Mouse (Mus musculus): Measurements from ENCODE around the gene Immp2l. TPM values are rescaled to one million over a fixed set of nuclear protein-coding genes. Genes with fewer than 3 reads are reported as not detected.

The Immp2l gene
- polyA plus RNA-seq, 1 experiment = 9.6 TPM

- H3K79me2 ChIP-seq (ENCODE audit: control insufficient read depth, insufficient read depth) = no peaks in the 10 kb centered on the region
- H3K4me2 ChIP-seq (ENCODE audit: low read depth) = no peak overlapping the region
- no peak for TF ChIP-seq MYOD1 (IDR thresholded peaks at IDR 0.05; ENCODE audit: control insufficient read depth in 1 of 3, insufficient read length in 2 of 3, low read depth in 2 of 3)
- TF ChIP-seq TCF3 (IDR thresholded peaks at IDR 0.05; ENCODE audit: insufficient read length, low read depth) = no peak
- no peak for TF ChIP-seq MAX (IDR thresholded peaks at IDR 0.05; ENCODE audit: low read depth)
- TF ChIP-seq SRF (IDR thresholded peaks at IDR 0.05; ENCODE audit: control insufficient read depth, insufficient read length, low read depth) = no peak
- TF ChIP-seq MYOG (IDR thresholded peaks at IDR 0.05; ENCODE audit: control insufficient read depth in 1 of 3, insufficient read depth in 1 of 3, insufficient read length in 2 of 3, low read depth in 2 of 3) = no peak
- TF ChIP-seq TCF12 (IDR thresholded peaks at IDR 0.05; ENCODE audit: insufficient read depth, poor library complexity, severe bottlenecking) = no peak
- TF ChIP-seq E2F4 (IDR thresholded peaks at IDR 0.05; ENCODE audit: insufficient read depth) = no peak
- TF ChIP-seq CEBPB (IDR thresholded peaks at IDR 0.05; ENCODE audit: insufficient read depth, poor library complexity, severe bottlenecking) = no peak
- TF ChIP-seq REST (IDR thresholded peaks at IDR 0.05; ENCODE audit: insufficient read depth, insufficient read length) = no peak
- TF ChIP-seq POLR2A (IDR thresholded peaks at IDR 0.05; ENCODE audit: insufficient read length, low read depth) = no peak
- no peak for TF ChIP-seq USF1 (IDR thresholded peaks at IDR 0.05; ENCODE audit: low read depth)
- TF ChIP-seq POLR2AphosphoS2 (IDR thresholded peaks at IDR 0.05; ENCODE audit: insufficient read length, low read depth) = no peak
- H3ac ChIP-seq (ENCODE audit: control insufficient read depth, insufficient read length) = no peak overlapping the region
- no peaks in the 10 kb centered on the region for H3K27me3 ChIP-seq (ENCODE audit: control insufficient read depth, insufficient read depth, insufficient read length)
- H3K4me3 ChIP-seq = no peak overlapping the region
- no peaks in the 10 kb centered on the region for H3K36me3 ChIP-seq (ENCODE audit: control insufficient read depth, insufficient read depth)
Measured at GRCm38 (mm10) chr12:41170051-41170450, 146.2 kb downstream of the Immp2l start.

- H3ac ChIP-seq (ENCODE audit: control insufficient read depth, insufficient read length) = no peak overlapping the region
- H3K4me3 ChIP-seq = no peak overlapping the region
- H3K4me2 ChIP-seq (ENCODE audit: low read depth) = no peak overlapping the region
- H3K79me2 ChIP-seq (ENCODE audit: control insufficient read depth, insufficient read depth) = no peaks in the 10 kb centered on the region
- H3K36me3 ChIP-seq (ENCODE audit: control insufficient read depth, insufficient read depth) = no peaks in the 10 kb centered on the region
- no peaks in the 10 kb centered on the region for H3K27me3 ChIP-seq (ENCODE audit: control insufficient read depth, insufficient read depth, insufficient read length)
- TF ChIP-seq TCF12 (IDR thresholded peaks at IDR 0.05; ENCODE audit: insufficient read depth, poor library complexity, severe bottlenecking) = no peak
- TF ChIP-seq MYOG (IDR thresholded peaks at IDR 0.05; ENCODE audit: control insufficient read depth in 1 of 3, insufficient read depth in 1 of 3, insufficient read length in 2 of 3, low read depth in 2 of 3) = no peak
- no peak for TF ChIP-seq SRF (IDR thresholded peaks at IDR 0.05; ENCODE audit: control insufficient read depth, insufficient read length, low read depth)
- no peak for TF ChIP-seq E2F4 (IDR thresholded peaks at IDR 0.05; ENCODE audit: insufficient read depth)
- no peak for TF ChIP-seq TCF3 (IDR thresholded peaks at IDR 0.05; ENCODE audit: insufficient read length, low read depth)
- no peak for TF ChIP-seq MAX (IDR thresholded peaks at IDR 0.05; ENCODE audit: low read depth)
- TF ChIP-seq MYOD1 (IDR thresholded peaks at IDR 0.05; ENCODE audit: control insufficient read depth in 1 of 3, insufficient read length in 2 of 3, low read depth in 2 of 3) = no peak
- no peak for TF ChIP-seq CEBPB (IDR thresholded peaks at IDR 0.05; ENCODE audit: insufficient read depth, poor library complexity, severe bottlenecking)
- TF ChIP-seq POLR2A (IDR thresholded peaks at IDR 0.05; ENCODE audit: insufficient read length, low read depth) = no peak
Measured at GRCm38 (mm10) chr12:41182856-41183255, 159.0 kb downstream of the Immp2l start.

- Histone ChIP-seq H3K27me3 (ENCODE audit: control insufficient read depth, insufficient read depth, insufficient read length) (no peaks in the 10 kb centered on the region), H3K79me2 (ENCODE audit: control insufficient read depth, insufficient read depth) (no peaks in the 10 kb centered on the region), H3ac (ENCODE audit: control insufficient read depth, insufficient read length) (no peak overlapping the region), H3K4me2 (ENCODE audit: low read depth) (no peak overlapping the region), H3K36me3 (ENCODE audit: control insufficient read depth, insufficient read depth) (no peaks in the 10 kb centered on the region), H3K4me3 (no peak overlapping the region)
- TF ChIP-seq POLR2A (IDR thresholded peaks at IDR 0.05; ENCODE audit: insufficient read length, low read depth) (no peak), TCF3 (IDR thresholded peaks at IDR 0.05; ENCODE audit: insufficient read length, low read depth) (no peak), MYOD1 (IDR thresholded peaks at IDR 0.05; ENCODE audit: control insufficient read depth in 1 of 3, insufficient read length in 2 of 3, low read depth in 2 of 3) (no peak), POLR2AphosphoS2 (IDR thresholded peaks at IDR 0.05; ENCODE audit: insufficient read length, low read depth) (no peak), SRF (IDR thresholded peaks at IDR 0.05; ENCODE audit: control insufficient read depth, insufficient read length, low read depth) (no peak), REST (IDR thresholded peaks at IDR 0.05; ENCODE audit: insufficient read depth, insufficient read length) (no peak), MAX (IDR thresholded peaks at IDR 0.05; ENCODE audit: low read depth) (no peak), CEBPB (IDR thresholded peaks at IDR 0.05; ENCODE audit: insufficient read depth, poor library complexity, severe bottlenecking) (no peak), TCF12 (IDR thresholded peaks at IDR 0.05; ENCODE audit: insufficient read depth, poor library complexity, severe bottlenecking) (no peak), E2F4 (IDR thresholded peaks at IDR 0.05; ENCODE audit: insufficient read depth) (no peak), USF1 (IDR thresholded peaks at IDR 0.05; ENCODE audit: low read depth) (no peak), MYOG (IDR thresholded peaks at IDR 0.05; ENCODE audit: control insufficient read depth in 1 of 3, insufficient read depth in 1 of 3, insufficient read length in 2 of 3, low read depth in 2 of 3) (no peak)
Measured at GRCm38 (mm10) chr12:41185060-41185459, 161.2 kb downstream of the Immp2l start.

GRCm38 (mm10) chr12:41185509-41185908 lies 161.6 kb downstream of the Immp2l start:
- Histone ChIP-seq H3K4me2 (ENCODE audit: low read depth) (no peak overlapping the region), H3K79me2 (ENCODE audit: control insufficient read depth, insufficient read depth) (no peaks in the 10 kb centered on the region), H3K36me3 (ENCODE audit: control insufficient read depth, insufficient read depth) (no peaks in the 10 kb centered on the region), H3K4me3 (no peak overlapping the region), H3K27me3 (ENCODE audit: control insufficient read depth, insufficient read depth, insufficient read length) (no peaks in the 10 kb centered on the region), H3ac (ENCODE audit: control insufficient read depth, insufficient read length) (no peak overlapping the region)
- no peak for TF ChIP-seq MYOG (IDR thresholded peaks at IDR 0.05; ENCODE audit: control insufficient read depth in 1 of 3, insufficient read depth in 1 of 3, insufficient read length in 2 of 3, low read depth in 2 of 3)
- no peak for TF ChIP-seq USF1 (IDR thresholded peaks at IDR 0.05; ENCODE audit: low read depth)
- TF ChIP-seq TCF12 (IDR thresholded peaks at IDR 0.05; ENCODE audit: insufficient read depth, poor library complexity, severe bottlenecking) = no peak
- TF ChIP-seq TCF3 (IDR thresholded peaks at IDR 0.05; ENCODE audit: insufficient read length, low read depth) = no peak
- TF ChIP-seq SRF (IDR thresholded peaks at IDR 0.05; ENCODE audit: control insufficient read depth, insufficient read length, low read depth) = no peak
- no peak for TF ChIP-seq MYOD1 (IDR thresholded peaks at IDR 0.05; ENCODE audit: control insufficient read depth in 1 of 3, insufficient read length in 2 of 3, low read depth in 2 of 3)

- no peak overlapping the region for H3K4me3 ChIP-seq
- TF ChIP-seq USF1 (IDR thresholded peaks at IDR 0.05; ENCODE audit: low read depth) (no peak), REST (IDR thresholded peaks at IDR 0.05; ENCODE audit: insufficient read depth, insufficient read length) (no peak), POLR2AphosphoS2 (IDR thresholded peaks at IDR 0.05; ENCODE audit: insufficient read length, low read depth) (no peak), E2F4 (IDR thresholded peaks at IDR 0.05; ENCODE audit: insufficient read depth) (no peak), TCF3 (IDR thresholded peaks at IDR 0.05; ENCODE audit: insufficient read length, low read depth) (no peak), CEBPB (IDR thresholded peaks at IDR 0.05; ENCODE audit: insufficient read depth, poor library complexity, severe bottlenecking) (no peak), TCF12 (IDR thresholded peaks at IDR 0.05; ENCODE audit: insufficient read depth, poor library complexity, severe bottlenecking) (no peak), MYOG (IDR thresholded peaks at IDR 0.05; ENCODE audit: control insufficient read depth in 1 of 3, insufficient read depth in 1 of 3, insufficient read length in 2 of 3, low read depth in 2 of 3) (no peak), SRF (IDR thresholded peaks at IDR 0.05; ENCODE audit: control insufficient read depth, insufficient read length, low read depth) (no peak), POLR2A (IDR thresholded peaks at IDR 0.05; ENCODE audit: insufficient read length, low read depth) (no peak), MYOD1 (IDR thresholded peaks at IDR 0.05; ENCODE audit: control insufficient read depth in 1 of 3, insufficient read length in 2 of 3, low read depth in 2 of 3) (no peak), MAX (IDR thresholded peaks at IDR 0.05; ENCODE audit: low read depth) (no peak)
- no peaks in the 10 kb centered on the region for H3K79me2 ChIP-seq (ENCODE audit: control insufficient read depth, insufficient read depth)
- no peak overlapping the region for H3K4me2 ChIP-seq (ENCODE audit: low read depth)
- no peaks in the 10 kb centered on the region for H3K27me3 ChIP-seq (ENCODE audit: control insufficient read depth, insufficient read depth, insufficient read length)
- no peak overlapping the region for H3ac ChIP-seq (ENCODE audit: control insufficient read depth, insufficient read length)
- H3K36me3 ChIP-seq (ENCODE audit: control insufficient read depth, insufficient read depth) = no peaks in the 10 kb centered on the region
Measured at GRCm38 (mm10) chr12:41192829-41193228, 168.9 kb downstream of the Immp2l start.

Data from myocyte (in vitro differentiated cells).